Mouse (Mus musculus) testis, adult 2 months (tissue): ENCODE measurements around the gene Swt1. TPM values are rescaled to one million over a fixed set of nuclear protein-coding genes. Genes with fewer than 3 reads are reported as not detected.

Source experiments
- H3K27ac ChIP-seq: fragments of 200-500 bp; 2 replicates; pipeline ENCODE4 v1.5.1; 2012; ENCODE audit warnings: low read depth, low read length; ENCODE audit not compliant: control insufficient read depth, insufficient read depth
- H3K27me3 ChIP-seq: fragments of 200-500 bp; 2 replicates; pipeline ENCODE4 v1.6.1; 2012; ENCODE audit warnings: mild to moderate bottlenecking, low read length, moderate library complexity; ENCODE audit not compliant: control insufficient read depth, insufficient read depth
- H3K36me3 ChIP-seq: fragments of 200-500 bp; 2 replicates; pipeline ENCODE4 v1.6.1; 2012; ENCODE audit warnings: mild to moderate bottlenecking, low read length; ENCODE audit not compliant: control insufficient read depth, insufficient read depth
- H3K4me1 ChIP-seq: fragments of 200-500 bp; 2 replicates; pipeline ENCODE4 v1.6.1; 2012; ENCODE audit warnings: low read length; ENCODE audit not compliant: control insufficient read depth, insufficient read depth
- H3K4me3 ChIP-seq: fragments of 200-500 bp; 2 replicates; pipeline ENCODE4 v1.5.1; 2012; ENCODE audit warnings: low read depth, mild to moderate bottlenecking, low read length, moderate library complexity, mixed read lengths; ENCODE audit not compliant: control insufficient read depth
- CTCF ChIP-seq: fragments of 200-500 bp; IDR thresholded peaks from 2 replicates; pipeline ENCODE4 v1.5.1; 2012; ENCODE audit warnings: low read depth, mild to moderate bottlenecking, inconsistent platforms, low read length, moderate library complexity; ENCODE audit not compliant: control insufficient read depth, insufficient read depth, insufficient replicate concordance
- POLR2A ChIP-seq: fragments of 200-500 bp; IDR thresholded peaks from 2 replicates; pipeline ENCODE4 v1.6.1; 2012; ENCODE audit warnings: low read depth, mild to moderate bottlenecking, inconsistent platforms, low read length, moderate library complexity; ENCODE audit not compliant: control insufficient read depth
- polyA plus RNA-seq: library from polyadenylated mRNA; depleted of rRNA; stranded (reverse); fragments of >200 nt; gene quantifications from 2 replicates; pipeline ENCODE4 v1.2.3, GENCODE M21; 2012

The Swt1 gene
- polyA plus RNA-seq, 1 experiment: 21.2 TPM

- no peaks in the 10 kb centered on the region for H3K36me3 ChIP-seq
- no peaks in the 10 kb centered on the region for H3K27me3 ChIP-seq
- peak within 1 kb of the TSS; percentile 96 for H3K4me3 ChIP-seq
- H3K27ac ChIP-seq: peak within 1 kb of the TSS; percentile 97
- no peaks in the 10 kb centered on the region; the same call in 1 of the 2 replicates for H3K4me1 ChIP-seq
- TF ChIP-seq CTCF: no peak
- peak; percentile 90 for TF ChIP-seq POLR2A
These were observed 83.8 kb downstream of the Swt1 start, which contains the start of gene Ivns1abp for GRCm38 (mm10) chr1:151344283-151345108. TSS of gene Ivns1abp (plus strand) at chr1:151344477.

DNA sequence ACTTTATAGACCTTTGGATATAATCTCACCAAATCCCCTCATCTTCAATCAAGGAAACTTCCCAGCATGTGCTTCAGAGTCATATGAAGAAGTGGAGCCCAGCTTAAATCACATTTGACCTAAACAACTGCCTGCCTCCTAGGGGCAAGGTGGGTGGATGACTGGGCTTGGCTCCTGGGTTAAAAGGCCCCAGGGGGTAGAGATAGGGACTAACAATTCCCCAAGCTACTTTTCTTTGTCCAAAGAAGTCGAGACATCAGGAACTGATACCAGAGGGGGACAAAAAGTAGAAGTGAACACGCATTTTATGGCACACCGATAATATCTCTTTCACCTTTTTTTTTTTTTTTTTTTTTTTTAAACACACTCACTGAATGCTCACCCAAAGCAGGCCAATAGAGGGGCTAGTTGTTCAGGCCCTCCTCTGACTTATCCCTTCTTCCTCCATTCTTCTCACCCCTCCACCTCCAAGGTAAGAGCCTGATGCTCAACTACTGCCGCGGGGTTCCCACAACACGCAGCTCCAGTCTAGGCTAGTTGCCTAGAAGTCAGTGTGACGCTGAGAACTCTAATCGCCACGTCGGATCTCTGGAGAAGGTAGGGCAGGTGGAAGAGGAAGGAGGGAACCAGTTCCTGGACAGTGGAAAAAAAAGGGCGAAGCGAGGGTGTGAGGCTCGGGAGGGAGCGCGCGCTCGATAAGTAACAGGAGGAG, 84.5 kb downstream of the Swt1 start:
- no peaks in the 10 kb centered on the region for H3K36me3 ChIP-seq
- no peaks in the 10 kb centered on the region for H3K27me3 ChIP-seq
- TF ChIP-seq POLR2A (no peak; the same call in 1 of the 2 replicates), CTCF (0 out of 2 replicates have a peak, but pooled peaks have one; percentile 8)
- H3K4me3 ChIP-seq: peak overlapping the region; percentile 96
- H3K4me1 ChIP-seq: no peaks in the 10 kb centered on the region; the same call in 1 of the 2 replicates
- peak overlapping the region; percentile 97 for H3K27ac ChIP-seq

DNA sequence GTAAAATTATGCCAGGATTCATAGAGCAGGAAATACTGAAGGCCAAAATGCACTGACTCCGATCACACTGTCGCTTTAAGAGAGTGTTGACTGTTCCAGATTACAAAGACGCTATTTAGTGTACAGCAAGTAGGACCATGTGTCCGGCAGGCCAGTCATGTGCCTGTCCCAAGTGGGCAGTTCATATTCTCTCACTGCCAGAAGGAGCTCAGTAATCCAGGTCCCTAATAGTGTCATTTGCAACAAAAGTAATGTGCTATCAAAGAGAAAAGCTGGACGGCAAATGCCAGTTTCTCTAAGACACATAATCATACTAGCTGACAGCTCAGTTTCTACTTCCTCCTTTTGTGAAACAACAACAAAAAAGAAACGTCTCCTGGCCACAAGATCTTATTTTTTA, 85.3 kb downstream of the Swt1 start:
- H3K36me3 ChIP-seq: no peaks in the 10 kb centered on the region
- TF ChIP-seq CTCF (no peak), POLR2A (no peak)
- peak overlapping the region; percentile 66; the same call in 1 of the 2 replicates for H3K27ac ChIP-seq
- no peaks in the 10 kb centered on the region for H3K4me1 ChIP-seq
- H3K4me3 ChIP-seq: peak overlapping the region; percentile 85
- no peaks in the 10 kb centered on the region for H3K27me3 ChIP-seq

DNA sequence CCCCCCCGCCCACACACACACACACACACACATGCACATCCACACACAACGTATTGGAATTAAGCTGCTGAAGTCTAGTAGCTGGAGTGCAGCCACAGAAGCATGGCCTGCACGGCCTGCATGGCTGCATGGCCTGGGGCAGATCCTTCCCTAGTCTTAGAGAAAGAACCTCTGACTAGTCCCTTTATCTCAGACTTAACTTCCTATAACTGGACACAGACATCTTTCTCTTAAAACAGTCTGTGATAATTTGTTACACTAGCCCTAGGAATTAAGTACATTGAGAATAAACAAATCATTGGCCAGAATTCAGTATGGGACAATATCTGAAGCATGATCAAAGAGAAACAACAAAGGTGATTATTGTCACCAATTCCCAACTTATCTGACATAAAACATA, 85.9 kb downstream of the Swt1 start:
- H3K27me3 ChIP-seq: no peaks in the 10 kb centered on the region
- TF ChIP-seq POLR2A (no peak), CTCF (no peak)
- H3K4me3 ChIP-seq: peak overlapping the region; percentile 43; the same call in 1 of the 2 replicates
- no peaks in the 10 kb centered on the region for H3K4me1 ChIP-seq
- no peaks in the 10 kb centered on the region for H3K36me3 ChIP-seq
- no peak overlapping the region for H3K27ac ChIP-seq

GRCm38 (mm10) chr1:151341321-151342044, 86.8 kb downstream of the Swt1 start:
- no peaks in the 10 kb centered on the region for H3K27me3 ChIP-seq
- peak overlapping the region; percentile 16; the same call in 1 of the 2 replicates for H3K27ac ChIP-seq
- TF ChIP-seq POLR2A (no peak), CTCF (no peak)
- no peaks in the 10 kb centered on the region for H3K36me3 ChIP-seq
- no peak overlapping the region for H3K4me3 ChIP-seq
- H3K4me1 ChIP-seq: no peaks in the 10 kb centered on the region

GRCm38 (mm10) chr1:151338941-151339340, 89.3 kb downstream of the Swt1 start:
- H3K27ac ChIP-seq: no peak overlapping the region
- H3K4me3 ChIP-seq: no peak overlapping the region
- no peaks in the 10 kb centered on the region for H3K27me3 ChIP-seq
- H3K4me1 ChIP-seq: no peaks in the 10 kb centered on the region
- TF ChIP-seq CTCF: no peak
- no peak for TF ChIP-seq POLR2A
- H3K36me3 ChIP-seq: no peaks in the 10 kb centered on the region

DNA sequence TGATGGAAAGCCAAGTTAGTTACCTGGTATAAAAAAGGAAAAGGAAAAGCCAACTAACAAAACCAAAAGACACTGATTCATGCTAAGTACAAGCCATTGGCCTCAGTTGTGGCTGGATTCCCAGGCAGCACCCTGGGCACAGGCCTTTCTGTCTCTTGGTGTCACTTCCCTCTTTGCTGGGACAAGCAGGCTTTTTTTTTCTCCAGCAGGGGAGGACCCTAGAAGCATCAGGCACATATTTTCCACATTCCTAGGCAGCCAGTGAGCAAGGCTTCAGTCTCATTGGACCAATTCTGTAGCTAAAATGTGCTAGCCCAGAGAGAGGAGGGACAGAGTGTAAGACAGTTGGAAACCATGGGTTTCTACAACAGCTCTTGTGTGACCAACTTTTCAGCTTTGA, 90.0 kb downstream of the Swt1 start:
- Histone ChIP-seq H3K36me3 (no peaks in the 10 kb centered on the region), H3K27ac (no peak overlapping the region), H3K4me3 (no peak overlapping the region), H3K4me1 (no peaks in the 10 kb centered on the region), H3K27me3 (no peaks in the 10 kb centered on the region)
- TF ChIP-seq POLR2A (no peak), CTCF (no peak)
